Mouse (Mus musculus): Measurements from ENCODE around the gene Kbtbd4. TPM values are rescaled to one million over a fixed set of nuclear protein-coding genes. Genes with fewer than 3 reads are reported as not detected.

The Kbtbd4 gene
- total and polyA plus RNA-seq, 3 experiments = 19.5 to 21.7 (median 20.5) TPM

GRCm38 (mm10) chr2:90864184-90864583, 40.4 kb upstream of the Kbtbd4 start:
- H3K4me2 ChIP-seq (ENCODE audit: insufficient read depth, low read depth, poor library complexity, severe bottlenecking) = no peak overlapping the region
- dilution Hi-C loops (cut with MboI; ENCODE audit: extremely low pct_ligation_motif_present, extremely low pct_unique_long_range_greater_than_20kb, low sequenced_read_pairs) (no loop called here), in situ Hi-C loops (cut with MboI; ENCODE audit: low pct_ligation_motif_present, low pct_unique_long_range_greater_than_20kb, low sequenced_read_pairs) (no loop called here)
- H3K9me3 ChIP-seq (replicated peaks; ENCODE audit: low read length) = no peaks in the 10 kb centered on the region
- no peak overlapping the region for H3K4me3 ChIP-seq (replicated peaks in 1 of 3; ENCODE audit: low read depth in 2 of 3, low read length in 2 of 3, poor library complexity in 1 of 3)
- no peaks in the 10 kb centered on the region for H3K27me3 ChIP-seq (replicated peaks)
- no peak for DNase-seq (ENCODE audit: extremely low read depth)
- no peak overlapping the region for H3K9ac ChIP-seq (ENCODE audit: insufficient read depth, low read depth)
- no peaks in the 10 kb centered on the region for H3K79me2 ChIP-seq (replicated peaks; ENCODE audit: control insufficient read depth, extremely low read depth, insufficient read depth, poor library complexity, severe bottlenecking)
- H3K27ac ChIP-seq (ENCODE audit: insufficient read depth, low read depth) = no peak overlapping the region
- H3K4me1 ChIP-seq (ENCODE audit: control insufficient read depth in 1 of 2, insufficient read depth in 2 of 2) = no peaks in the 10 kb centered on the region
- peaks cover 29 to 88% of the 10 kb centered on the region in 2 experiments for H3K36me3 ChIP-seq (replicated peaks in 1 of 2; ENCODE audit: control insufficient read depth in 1 of 2, insufficient read depth in 1 of 2, low read length in 1 of 2)
- TF ChIP-seq POLR2A (IDR thresholded peaks at IDR 0.05; ENCODE audit: low read depth, low read length) (no peak), MAFK (IDR thresholded peaks at IDR 0.05; ENCODE audit: insufficient replicate concordance, low read length) (no peak), IRF4 (IDR thresholded peaks at IDR 0.05; ENCODE audit: low read depth, low read length) (no peak), SIN3A (IDR thresholded peaks at IDR 0.05; ENCODE audit: low read length) (no peak), ZMIZ1 (IDR thresholded peaks at IDR 0.05; ENCODE audit: low read depth, low read length) (no peak), MAZ (IDR thresholded peaks at IDR 0.05; ENCODE audit: low read depth, low read length) (no peak), CHD1 (IDR thresholded peaks at IDR 0.05; ENCODE audit: low read depth, low read length) (no peak), TBP (conservative IDR thresholded peaks at IDR 0.05; ENCODE audit: low read depth, low read length) (no peak), E2F4 (IDR thresholded peaks at IDR 0.05; ENCODE audit: insufficient replicate concordance, low read depth, low read length) (no peak), JUND (conservative IDR thresholded peaks at IDR 0.05; ENCODE audit: low read depth, low read length) (no peak), ELF1 (IDR thresholded peaks at IDR 0.05; ENCODE audit: low read depth, low read length) (no peak), USF2 (conservative IDR thresholded peaks at IDR 0.05; ENCODE audit: low read depth, low read length) (no peak)

- peak; percentile 71 for DNase-seq (ENCODE audit: extremely low read depth)
- Histone ChIP-seq H3K9me3 (replicated peaks; ENCODE audit: low read length) (no peaks in the 10 kb centered on the region), H3K36me3 (replicated peaks in 1 of 2; ENCODE audit: control insufficient read depth in 1 of 2, insufficient read depth in 1 of 2, low read length in 1 of 2) (peaks cover 18 to 64% of the 10 kb centered on the region in 2 experiments)
Measured at GRCm38 (mm10) chr2:90866524-90866923, 38.0 kb upstream of the Kbtbd4 start.

More at GRCm38 (mm10) chr2:90866524-90866923, 38.0 kb upstream of the Kbtbd4 start:
- dilution Hi-C loops (cut with MboI; ENCODE audit: extremely low pct_ligation_motif_present, extremely low pct_unique_long_range_greater_than_20kb, low sequenced_read_pairs) = no loop called here
- no peak overlapping the region for H3K27ac ChIP-seq (ENCODE audit: insufficient read depth, low read depth)
- H3K4me1 ChIP-seq (ENCODE audit: control insufficient read depth in 1 of 2, insufficient read depth in 2 of 2) = peaks cover 0 to under 1% of the 10 kb centered on the region in 2 experiments; a peak in 1 of 4 replicates
- H3K4me2 ChIP-seq (ENCODE audit: insufficient read depth, low read depth, poor library complexity, severe bottlenecking) = no peak overlapping the region
- no peak overlapping the region for H3K4me3 ChIP-seq (replicated peaks in 1 of 3; ENCODE audit: low read depth in 2 of 3, low read length in 2 of 3, poor library complexity in 1 of 3)
- no peaks in the 10 kb centered on the region for H3K27me3 ChIP-seq (replicated peaks)
- TF ChIP-seq SMC3 (IDR thresholded peaks at IDR 0.05; ENCODE audit: low read depth, low read length) (peak; percentile 82), RAD21 (IDR thresholded peaks at IDR 0.05; ENCODE audit: low read depth, low read length) (peak; percentile 83), GABPA (IDR thresholded peaks at IDR 0.05; ENCODE audit: insufficient replicate concordance, low read depth, low read length) (no peak), MAZ (IDR thresholded peaks at IDR 0.05; ENCODE audit: low read depth, low read length) (no peak), ZC3H11A (IDR thresholded peaks at IDR 0.05; ENCODE audit: low read depth, low read length) (peak; percentile 44; the same call in 1 of the 2 replicates), USF2 (conservative IDR thresholded peaks at IDR 0.05; ENCODE audit: low read depth, low read length) (no peak), CTCF (conservative IDR thresholded peaks at IDR 0.05 in 1 of 2, IDR thresholded peaks at IDR 0.05 in 1 of 2; ENCODE audit: low read depth in 2 of 2, low read length in 2 of 2) (peak; percentile 67 to 90), USF1 (IDR thresholded peaks at IDR 0.05; ENCODE audit: low read depth, low read length) (no peak), JUN (IDR thresholded peaks at IDR 0.05; ENCODE audit: insufficient read depth, low read depth, low read length) (no peak), HCFC1 (IDR thresholded peaks at IDR 0.05; ENCODE audit: low read depth, low read length) (no peak), ETS1 (conservative IDR thresholded peaks at IDR 0.05; ENCODE audit: low read depth, low read length) (no peak), NELFE (IDR thresholded peaks at IDR 0.05; ENCODE audit: low read depth, low read length) (no peak), IRF4 (IDR thresholded peaks at IDR 0.05; ENCODE audit: low read depth, low read length) (no peak), MAX (IDR thresholded peaks at IDR 0.05; ENCODE audit: low read length) (no peak), EP300 (IDR thresholded peaks at IDR 0.05; ENCODE audit: low read length) (no peak), E2F4 (IDR thresholded peaks at IDR 0.05; ENCODE audit: insufficient replicate concordance, low read depth, low read length) (no peak), PAX5 (IDR thresholded peaks at IDR 0.05; ENCODE audit: low read length) (no peak), KAT2A (IDR thresholded peaks at IDR 0.05; ENCODE audit: insufficient replicate concordance, low read length) (no peak)
- no peaks in the 10 kb centered on the region for H3K79me2 ChIP-seq (replicated peaks; ENCODE audit: control insufficient read depth, extremely low read depth, insufficient read depth, poor library complexity, severe bottlenecking)
- no peak overlapping the region for H3K9ac ChIP-seq (ENCODE audit: insufficient read depth, low read depth)
- in situ Hi-C loops (cut with MboI; ENCODE audit: low pct_ligation_motif_present, low pct_unique_long_range_greater_than_20kb, low sequenced_read_pairs) = no loop called here

All from CH12.LX (cell line).